Mouse (Mus musculus) midbrain, embryonic 13.5 days (tissue): ENCODE measurements at regions not wholly inside any gene's neighbourhood (a gene's known extent, or its start where the extent isn't known, plus 50 kb on each side); places are given as distances from the start of the nearest gene placed in this dataset.
"Not testable (repeated sequence)": the region's sequence is repeated elsewhere in the genome, so short reads cannot be mapped to it uniquely, and the experiment has no call there.

ENCODE experiments used
- ATAC-seq: fragments of 200-750 bp; cut with Nextera tagmentation; 2 replicates; pipeline ENCODE4 v1.8.0; 2017; ENCODE audit warnings: mild to moderate bottlenecking, moderate TSS enrichment, moderate library complexity
- H3K27ac ChIP-seq: fragments of 300-500 bp; sonication (generic); 2 replicates; pipeline ENCODE4 v1.5.1; 2015; ENCODE audit warnings: inconsistent platforms, mild to moderate bottlenecking, moderate library complexity
- H3K27me3 ChIP-seq: fragments of 300-500 bp; sonication (generic); 2 replicates; pipeline ENCODE4 v1.6.1; 2015; ENCODE audit warnings: mild to moderate bottlenecking, inconsistent platforms
- H3K36me3 ChIP-seq: fragments of 300-500 bp; sonication (generic); 2 replicates; pipeline ENCODE4 v1.6.1; 2015; ENCODE audit warnings: mild to moderate bottlenecking, inconsistent platforms
- H3K4me1 ChIP-seq: fragments of 300-500 bp; sonication (generic); replicated peaks from 2 replicates; pipeline ENCODE4 v1.6.1; 2015; ENCODE audit warnings: inconsistent platforms
- H3K4me2 ChIP-seq: fragments of 300-500 bp; sonication (generic); replicated peaks from 2 replicates; pipeline ENCODE4 v1.6.1; 2015; ENCODE audit warnings: moderate library complexity, mild to moderate bottlenecking, inconsistent platforms
- H3K4me3 ChIP-seq: fragments of 300-500 bp; sonication (generic); replicated peaks from 2 replicates; pipeline ENCODE4 v1.5.1; 2015; ENCODE audit warnings: mild to moderate bottlenecking, inconsistent platforms
- H3K9ac ChIP-seq: fragments of 300-500 bp; sonication (generic); replicated peaks from 2 replicates; pipeline ENCODE4 v1.6.1; 2015; ENCODE audit warnings: mild to moderate bottlenecking, inconsistent platforms
- H3K9me3 ChIP-seq: fragments of 300-500 bp; sonication (generic); 2 replicates; pipeline ENCODE4 v1.6.1; 2016; ENCODE audit warnings: mild to moderate bottlenecking, inconsistent platforms
- WGBS: fragments of 180-500 bp; shearing (Covaris S2); methylation state at CpG from one replicate; pipeline ENCODE4 v1.1.7; 2015; 5-methylcytosine and 5-hydroxymethylcytosine counted together

DNA sequence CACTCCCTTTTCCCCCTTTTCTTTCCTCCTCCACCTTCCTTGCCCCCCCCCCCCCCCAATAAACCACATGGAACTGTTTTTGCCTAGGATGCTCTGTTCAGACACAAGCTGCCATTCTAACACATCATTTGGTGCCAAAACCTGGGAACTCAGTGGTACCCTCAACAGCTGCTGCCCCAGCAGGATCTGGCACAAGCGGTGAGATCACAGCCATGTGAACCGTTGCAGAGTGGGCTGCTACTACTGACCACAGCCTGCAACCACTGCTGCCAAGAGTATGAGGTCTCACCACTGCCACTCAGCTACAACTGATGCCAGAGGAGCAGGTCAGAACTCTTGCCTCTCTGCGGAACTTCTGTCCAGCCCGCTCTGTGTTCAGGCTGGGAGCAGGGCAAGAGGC is 206.2 kb downstream of the Pcsk1 start:
- Histone ChIP-seq H3K27me3 (no peaks in the 10 kb centered on the region), H3K9me3 (peaks cover 5% of the 10 kb centered on the region; the same call in 1 of the 2 replicates), H3K27ac (no peak overlapping the region), H3K4me1 (no peaks in the 10 kb centered on the region), H3K36me3 (no peaks in the 10 kb centered on the region), H3K4me3 (no peak overlapping the region), H3K4me2 (no peak overlapping the region), H3K9ac (no peak overlapping the region)
- WGBS = 98% methylated on average over 4 of the region's 4 CpGs
- ATAC-seq = 0 out of 2 replicates have a peak, but pooled peaks have one; percentile 24

GRCm38 (mm10) chr13:75319780-75320179 is 230.2 kb downstream of the Pcsk1 start:
- Histone ChIP-seq H3K27me3 (no peaks in the 10 kb centered on the region), H3K4me3 (no peak overlapping the region), H3K36me3 (no peaks in the 10 kb centered on the region), H3K4me2 (no peak overlapping the region), H3K9me3 (no peaks in the 10 kb centered on the region), H3K9ac (no peak overlapping the region), H3K4me1 (no peaks in the 10 kb centered on the region), H3K27ac (no peak overlapping the region)
- ATAC-seq = no peak

- Histone ChIP-seq H3K27ac (no peak overlapping the region), H3K9ac (no peak overlapping the region), H3K9me3 (no peaks in the 10 kb centered on the region), H3K36me3 (no peaks in the 10 kb centered on the region), H3K4me2 (no peak overlapping the region), H3K4me1 (no peaks in the 10 kb centered on the region), H3K4me3 (no peak overlapping the region), H3K27me3 (no peaks in the 10 kb centered on the region)
- WGBS = 50% methylated on average over 1 of the region's 1 CpGs
- no peak for ATAC-seq
These were observed 230.6 kb downstream of the Pcsk1 start for GRCm38 (mm10) chr13:75320239-75320638.

DNA sequence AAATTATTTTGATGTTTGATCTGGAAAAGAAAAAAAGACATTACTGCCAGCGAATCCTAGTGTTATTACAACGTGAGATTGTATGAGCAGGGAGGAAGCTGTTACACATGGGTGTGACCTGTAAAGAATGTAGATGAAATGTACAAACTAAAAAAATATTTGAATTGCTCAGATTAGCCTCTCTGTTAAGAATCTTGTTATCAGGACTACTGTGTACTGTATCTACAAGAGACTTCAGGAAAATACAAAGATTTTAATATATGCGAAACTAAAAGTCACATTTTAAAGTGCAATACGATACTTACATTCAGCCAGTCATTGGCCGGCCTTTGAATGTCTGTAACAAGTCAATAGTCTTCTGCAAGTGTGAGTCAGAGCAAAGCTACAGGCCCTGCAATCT is 247.4 kb downstream of the Pcsk1 start:
- no peaks in the 10 kb centered on the region for H3K9me3 ChIP-seq
- H3K36me3 ChIP-seq = no peaks in the 10 kb centered on the region
- H3K27me3 ChIP-seq = no peaks in the 10 kb centered on the region
- 93% methylated on average over 5 of the region's 5 CpGs for WGBS
- H3K4me3 ChIP-seq = no peak overlapping the region
- ATAC-seq = no peak
- no peak overlapping the region for H3K9ac ChIP-seq
- H3K4me2 ChIP-seq = no peak overlapping the region
- no peak overlapping the region for H3K27ac ChIP-seq
- no peaks in the 10 kb centered on the region for H3K4me1 ChIP-seq

DNA sequence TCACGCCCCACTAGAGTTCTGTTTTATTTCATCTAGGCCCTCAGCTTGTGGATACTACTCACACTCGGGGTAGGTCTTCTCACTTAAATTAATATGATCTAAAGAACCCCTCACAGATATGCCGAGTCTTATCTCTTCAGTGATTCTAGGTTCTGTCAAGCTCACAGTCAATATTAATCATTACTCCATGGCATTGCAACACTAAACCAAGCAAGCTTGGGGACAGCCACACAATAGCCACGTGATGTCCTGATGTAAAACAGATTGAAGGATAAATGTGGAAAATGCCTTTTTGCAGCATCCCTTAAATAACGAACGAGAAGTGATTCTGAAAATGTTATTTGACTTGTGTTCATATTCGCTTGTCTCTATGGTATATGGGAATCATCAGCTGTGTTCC is 253.8 kb downstream of the Pcsk1 start:
- Histone ChIP-seq H3K4me1 (no peaks in the 10 kb centered on the region), H3K27me3 (no peaks in the 10 kb centered on the region), H3K4me2 (no peak overlapping the region), H3K27ac (no peak overlapping the region), H3K9me3 (no peaks in the 10 kb centered on the region), H3K36me3 (no peaks in the 10 kb centered on the region), H3K4me3 (no peak overlapping the region), H3K9ac (no peak overlapping the region)
- WGBS = 91% methylated on average over 7 of the region's 7 CpGs
- ATAC-seq = no peak

- Histone ChIP-seq H3K4me1 (no peaks in the 10 kb centered on the region), H3K4me3 (no peak overlapping the region), H3K27me3 (no peaks in the 10 kb centered on the region), H3K9ac (no peak overlapping the region), H3K27ac (no peak overlapping the region), H3K36me3 (no peaks in the 10 kb centered on the region), H3K4me2 (no peak overlapping the region), H3K9me3 (no peaks in the 10 kb centered on the region)
- 81% methylated on average over 3 of the region's 3 CpGs for WGBS
- no peak for ATAC-seq
These were observed 277.2 kb downstream of the Pcsk1 start for GRCm38 (mm10) chr13:75366723-75367426.

DNA sequence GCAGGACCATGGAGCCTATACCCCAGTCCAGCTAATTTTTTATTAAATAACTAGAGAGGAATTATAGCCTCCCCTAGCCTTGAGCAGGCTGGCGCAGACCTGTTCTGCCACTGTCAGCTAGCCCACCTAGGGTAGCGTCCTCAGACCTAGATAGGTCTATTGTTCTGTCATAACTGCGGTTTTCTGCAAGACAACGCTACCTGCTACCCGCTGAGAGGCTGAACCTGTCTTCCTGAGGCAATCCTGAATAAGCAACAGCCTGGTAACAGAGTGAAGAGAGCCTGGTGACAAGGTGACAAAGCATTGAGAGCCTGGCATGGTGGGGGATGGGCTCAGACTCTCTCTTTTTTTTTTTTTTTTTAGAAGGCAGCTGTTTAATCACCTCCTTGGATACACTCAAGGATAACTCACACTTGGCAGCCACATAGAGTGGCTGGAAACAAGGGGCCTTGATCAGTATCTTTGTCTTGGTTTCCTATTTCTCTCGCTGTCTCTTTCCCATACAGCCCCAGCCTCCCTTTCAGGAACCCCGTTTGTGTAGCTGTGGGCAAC is 278.7 kb downstream of the Pcsk1 start:
- Histone ChIP-seq H3K36me3 (no peaks in the 10 kb centered on the region), H3K4me3 (no peak overlapping the region), H3K4me2 (no peak overlapping the region), H3K4me1 (no peaks in the 10 kb centered on the region), H3K27ac (no peak overlapping the region), H3K9me3 (no peaks in the 10 kb centered on the region), H3K9ac (no peak overlapping the region), H3K27me3 (no peaks in the 10 kb centered on the region)
- ATAC-seq = no peak
- 68% methylated on average over 7 of the region's 7 CpGs for WGBS

GRCm38 (mm10) chr13:75377100-75377499 is 287.5 kb downstream of the Pcsk1 start:
- H3K9me3 ChIP-seq, H3K4me2 ChIP-seq, H3K4me3 ChIP-seq, H3K9ac ChIP-seq, H3K4me1 ChIP-seq, ATAC-seq, H3K27me3 ChIP-seq, H3K27ac ChIP-seq, H3K36me3 ChIP-seq: not testable (repeated sequence)
- WGBS = 94% methylated on average over 3 of the region's 3 CpGs

- Histone ChIP-seq H3K36me3 (no peaks in the 10 kb centered on the region), H3K4me2 (no peak overlapping the region), H3K27ac (no peak overlapping the region), H3K9me3 (no peaks in the 10 kb centered on the region), H3K9ac (no peak overlapping the region), H3K4me3 (no peak overlapping the region), H3K27me3 (no peaks in the 10 kb centered on the region), H3K4me1 (no peaks in the 10 kb centered on the region)
- WGBS = 74% methylated on average over 1 of the region's 1 CpGs
- no peak for ATAC-seq
These were observed 288.1 kb downstream of the Pcsk1 start for GRCm38 (mm10) chr13:75377717-75378116.

GRCm38 (mm10) chr13:75384631-75385340 is 295.2 kb downstream of the Pcsk1 start:
- Histone ChIP-seq H3K9me3 (no peaks in the 10 kb centered on the region), H3K27ac (no peak overlapping the region), H3K36me3 (no peaks in the 10 kb centered on the region), H3K4me2 (no peak overlapping the region), H3K4me3 (no peak overlapping the region), H3K9ac (no peak overlapping the region), H3K4me1 (no peaks in the 10 kb centered on the region), H3K27me3 (no peaks in the 10 kb centered on the region)
- WGBS = 82% methylated on average over 4 of the region's 4 CpGs
- no peak for ATAC-seq

DNA sequence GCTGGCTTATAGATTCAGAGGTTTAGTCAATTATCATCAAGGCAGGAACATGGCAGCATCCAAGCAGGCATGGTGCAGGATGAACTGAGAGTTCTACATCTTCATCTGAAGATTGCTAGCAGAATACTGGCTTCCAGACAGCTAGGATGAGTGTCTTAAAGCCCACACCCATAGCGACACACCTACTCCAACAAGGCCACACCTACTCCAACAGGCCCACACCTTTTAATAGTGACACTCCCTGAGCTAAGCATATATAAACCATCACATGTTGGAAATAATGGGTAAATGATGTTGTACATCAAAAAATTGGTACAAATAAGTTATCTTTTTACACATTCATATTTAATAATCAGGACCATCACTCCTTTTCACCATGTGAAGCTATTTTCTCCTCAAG is 299.6 kb downstream of the Pcsk1 start:
- H3K36me3 ChIP-seq = no peaks in the 10 kb centered on the region
- no peak overlapping the region for H3K9ac ChIP-seq
- ATAC-seq = no peak
- no peaks in the 10 kb centered on the region for H3K4me1 ChIP-seq
- WGBS = 94% methylated on average over 1 of the region's 1 CpGs
- no peaks in the 10 kb centered on the region for H3K27me3 ChIP-seq
- no peak overlapping the region for H3K4me2 ChIP-seq
- no peaks in the 10 kb centered on the region for H3K9me3 ChIP-seq
- no peak overlapping the region for H3K27ac ChIP-seq
- no peak overlapping the region for H3K4me3 ChIP-seq

GRCm38 (mm10) chr13:75390177-75390576 is 300.6 kb downstream of the Pcsk1 start:
- ATAC-seq = no peak
- no peak overlapping the region for H3K4me2 ChIP-seq
- WGBS = 96% methylated on average over 1 of the region's 1 CpGs
- H3K9ac ChIP-seq = no peak overlapping the region
- no peaks in the 10 kb centered on the region for H3K27me3 ChIP-seq
- no peak overlapping the region for H3K27ac ChIP-seq
- H3K4me3 ChIP-seq = no peak overlapping the region
- no peaks in the 10 kb centered on the region for H3K4me1 ChIP-seq
- H3K36me3 ChIP-seq = no peaks in the 10 kb centered on the region
- no peaks in the 10 kb centered on the region for H3K9me3 ChIP-seq
